Mouse (Mus musculus): ENCODE results near the gene Olfr524. TPM values are rescaled to one million over a fixed set of nuclear protein-coding genes. Genes with fewer than 3 reads are reported as not detected.

The Olfr524 gene
- polyA plus RNA-seq (2012; rRNA removed) = not detected in 2 replicates

DNA sequence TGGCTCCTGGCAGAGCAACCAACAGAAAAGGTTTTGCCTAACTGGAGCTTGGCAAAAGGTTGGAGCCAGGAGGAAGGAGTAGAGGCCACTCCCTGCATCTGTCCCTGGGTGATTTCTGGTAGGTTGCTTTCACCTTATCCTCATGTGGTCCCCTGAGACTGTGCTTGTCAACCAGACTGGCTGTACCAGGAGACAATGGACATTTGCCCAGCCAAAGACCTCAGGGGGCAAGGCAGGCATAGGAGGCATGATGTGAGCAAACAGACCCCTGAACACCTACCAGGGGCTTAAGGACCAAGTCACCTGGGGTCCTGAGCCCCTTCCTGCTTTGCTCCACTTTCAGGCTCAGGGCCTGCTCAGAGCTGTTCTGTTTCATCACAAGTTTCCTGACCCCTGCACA, at the start of gene Olfr524:
TSS of gene Olfr524 (minus strand) at position 101 of the 400 bp plus-strand sequence.
- H3K4me3 ChIP-seq (ENCODE audit: insufficient read depth, low read length) = no peak within 1 kb of the TSS
- no peak for TF ChIP-seq CTCF (IDR thresholded peaks at IDR 0.05; ENCODE audit: extremely low read depth, insufficient read depth, low read length)
- no peak for TF ChIP-seq POLR2A (IDR thresholded peaks at IDR 0.05; ENCODE audit: extremely low read depth, insufficient read depth, low read length)
- no peaks in the 10 kb centered on the region for H3K4me1 ChIP-seq (ENCODE audit: control insufficient read depth, insufficient read depth, low read length)
- H3K27ac ChIP-seq (ENCODE audit: insufficient read depth, low read length) = no peak within 1 kb of the TSS

DNA sequence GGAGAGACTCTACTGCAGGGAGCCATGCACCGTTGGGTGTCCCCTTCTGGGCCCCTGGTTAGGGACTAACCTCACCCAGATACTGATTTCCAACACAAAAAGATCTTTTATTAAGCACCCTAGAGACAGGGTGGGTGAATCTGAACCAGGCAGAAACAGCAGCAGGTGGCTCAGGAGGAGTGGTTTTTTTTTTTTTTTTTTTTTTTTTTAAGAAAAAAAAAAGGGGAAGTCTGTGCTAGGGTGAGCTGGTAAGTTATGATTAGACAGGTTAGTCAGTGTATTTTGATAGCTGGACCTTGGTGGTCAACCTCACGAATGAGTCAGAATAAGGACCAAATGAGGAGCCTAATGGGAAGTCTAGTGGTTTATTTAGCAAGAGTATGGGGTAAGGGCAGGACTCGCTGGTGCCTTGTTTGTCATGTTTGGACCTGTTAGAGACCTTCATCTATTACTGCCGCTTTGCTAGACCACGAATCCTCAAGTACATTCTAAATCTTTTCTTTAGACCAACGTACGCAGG, 48.1 kb upstream of the Olfr524 start:
- Histone ChIP-seq H3K27ac (ENCODE audit: insufficient read depth, low read length) (no peak overlapping the region), H3K4me1 (ENCODE audit: control insufficient read depth, insufficient read depth, low read length) (no peaks in the 10 kb centered on the region), H3K4me3 (ENCODE audit: insufficient read depth, low read length) (no peak overlapping the region)
- TF ChIP-seq CTCF (IDR thresholded peaks at IDR 0.05; ENCODE audit: extremely low read depth, insufficient read depth, low read length) (no peak), POLR2A (IDR thresholded peaks at IDR 0.05; ENCODE audit: extremely low read depth, insufficient read depth, low read length) (no peak)

DNA sequence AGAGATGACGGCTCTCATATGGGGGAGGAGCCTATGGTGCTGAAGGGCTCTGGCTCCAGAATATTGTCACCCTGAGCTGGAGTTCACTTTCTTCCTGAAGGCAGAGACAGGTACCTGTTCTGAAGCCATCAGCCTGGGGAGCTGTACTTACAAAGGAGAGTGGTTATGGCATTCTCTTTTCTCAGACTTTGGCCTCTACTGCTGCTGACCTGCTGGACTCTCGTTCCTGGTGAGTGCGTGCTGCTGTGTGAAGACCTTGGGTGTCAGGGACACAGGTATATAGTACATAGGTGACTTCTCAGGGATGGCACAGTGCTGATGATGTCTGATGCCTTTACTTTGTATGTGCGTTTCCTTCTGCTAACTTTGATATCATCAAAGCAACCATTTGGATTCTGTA, 41.5 kb upstream of the Olfr524 start, which contains the start of gene 5830411N06Rik:
TSS of gene 5830411N06Rik (plus strand) at position 69 of the 400 bp plus-strand sequence.
- Histone ChIP-seq H3K4me3 (ENCODE audit: insufficient read depth, low read length) (no peak within 1 kb of the TSS), H3K27ac (ENCODE audit: insufficient read depth, low read length) (no peak within 1 kb of the TSS), H3K4me1 (ENCODE audit: control insufficient read depth, insufficient read depth, low read length) (no peaks in the 10 kb centered on the region)
- TF ChIP-seq POLR2A (IDR thresholded peaks at IDR 0.05; ENCODE audit: extremely low read depth, insufficient read depth, low read length) (no peak), CTCF (IDR thresholded peaks at IDR 0.05; ENCODE audit: extremely low read depth, insufficient read depth, low read length) (no peak)

DNA sequence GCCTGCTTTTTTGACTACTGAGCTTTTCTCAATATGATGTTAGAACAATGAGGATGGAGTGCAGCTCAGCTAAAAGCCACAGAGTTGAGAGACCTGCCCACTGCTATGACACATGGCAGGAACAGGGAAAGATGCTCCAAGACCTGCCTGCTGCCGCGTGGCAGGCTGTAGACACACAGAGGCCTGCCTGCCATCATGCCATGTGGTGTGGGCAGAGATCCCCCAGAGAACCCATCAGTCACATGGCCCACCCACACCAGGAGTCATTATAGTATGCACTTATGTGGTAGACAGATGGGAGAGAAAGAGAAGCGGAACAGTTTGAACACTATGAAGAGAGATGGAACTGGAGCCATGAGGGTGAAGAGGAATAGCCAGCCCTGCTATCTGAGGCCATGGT, 27.9 kb upstream of the Olfr524 start:
- TF ChIP-seq POLR2A (IDR thresholded peaks at IDR 0.05; ENCODE audit: extremely low read depth, insufficient read depth, low read length) (no peak), CTCF (IDR thresholded peaks at IDR 0.05; ENCODE audit: extremely low read depth, insufficient read depth, low read length) (no peak)
- no peaks in the 10 kb centered on the region for H3K4me1 ChIP-seq (ENCODE audit: control insufficient read depth, insufficient read depth, low read length)
- no peak overlapping the region for H3K27ac ChIP-seq (ENCODE audit: insufficient read depth, low read length)
- H3K4me3 ChIP-seq (ENCODE audit: insufficient read depth, low read length) = no peak overlapping the region

DNA sequence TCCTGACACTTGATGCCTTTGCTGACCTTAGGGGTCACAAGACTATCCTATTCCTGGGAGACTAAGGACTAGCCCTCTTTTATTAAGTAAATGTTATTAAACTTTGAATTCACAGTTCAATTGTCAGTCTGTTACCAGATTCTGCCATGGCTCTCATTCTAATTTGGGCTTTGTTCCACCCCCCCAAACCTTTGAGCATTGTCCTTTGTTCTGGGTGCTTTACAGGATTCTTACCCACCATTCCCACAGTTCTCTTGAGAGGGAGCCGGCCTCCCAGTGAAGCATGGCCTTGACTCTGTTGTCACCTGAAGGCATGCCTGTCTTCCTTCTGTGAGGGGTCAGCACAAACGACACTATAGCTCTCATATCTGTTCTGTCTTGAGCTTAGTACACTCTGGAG, 25.3 kb upstream of the Olfr524 start:
- TF ChIP-seq CTCF (IDR thresholded peaks at IDR 0.05; ENCODE audit: extremely low read depth, insufficient read depth, low read length) (no peak), POLR2A (IDR thresholded peaks at IDR 0.05; ENCODE audit: extremely low read depth, insufficient read depth, low read length) (no peak)
- no peak overlapping the region for H3K4me3 ChIP-seq (ENCODE audit: insufficient read depth, low read length)
- no peak overlapping the region for H3K27ac ChIP-seq (ENCODE audit: insufficient read depth, low read length)
- no peaks in the 10 kb centered on the region for H3K4me1 ChIP-seq (ENCODE audit: control insufficient read depth, insufficient read depth, low read length)

DNA sequence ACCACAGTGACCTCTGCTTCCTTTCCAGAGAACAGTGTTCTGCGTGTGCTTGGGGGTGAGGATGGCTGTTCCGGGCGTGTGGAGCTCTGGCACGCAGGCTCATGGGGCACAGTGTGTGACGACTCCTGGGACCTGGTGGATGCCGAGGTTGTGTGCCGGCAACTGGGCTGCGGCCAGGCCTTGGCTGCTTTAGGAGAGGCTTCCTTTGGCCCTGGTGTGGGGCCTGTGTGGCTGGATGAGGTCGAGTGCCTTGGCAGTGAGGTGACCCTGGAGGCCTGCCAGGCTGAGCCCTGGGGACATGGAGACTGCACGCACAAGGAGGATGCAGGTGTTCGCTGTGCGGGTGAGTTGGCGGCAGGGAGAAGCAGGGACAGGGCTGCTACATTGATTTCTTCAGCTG, 22.7 kb upstream of the Olfr524 start:
- Histone ChIP-seq H3K4me3 (ENCODE audit: insufficient read depth, low read length) (no peak overlapping the region), H3K27ac (ENCODE audit: insufficient read depth, low read length) (no peak overlapping the region), H3K4me1 (ENCODE audit: control insufficient read depth, insufficient read depth, low read length) (no peaks in the 10 kb centered on the region)
- TF ChIP-seq POLR2A (IDR thresholded peaks at IDR 0.05; ENCODE audit: extremely low read depth, insufficient read depth, low read length) (no peak), CTCF (IDR thresholded peaks at IDR 0.05; ENCODE audit: extremely low read depth, insufficient read depth, low read length) (no peak)

DNA sequence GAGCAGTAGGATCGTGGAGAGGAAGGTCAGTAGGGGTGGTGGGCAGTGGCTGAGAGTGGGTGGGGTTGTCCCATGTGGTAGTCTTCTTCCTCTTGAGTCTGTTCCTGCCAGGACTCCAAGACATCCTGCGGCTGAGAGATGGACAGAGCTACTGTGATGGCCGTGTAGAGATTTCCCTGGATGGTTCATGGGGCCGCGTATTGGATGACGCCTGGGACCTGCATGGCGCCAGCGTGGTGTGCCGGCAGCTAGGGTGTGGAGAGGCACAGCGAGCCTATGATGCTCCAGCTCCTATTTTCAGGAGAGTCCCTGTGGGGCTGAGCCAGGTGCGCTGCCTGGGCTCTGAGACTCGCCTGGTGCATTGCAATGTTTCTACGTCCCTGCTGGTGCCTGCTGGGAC, 18.4 kb upstream of the Olfr524 start:
- Histone ChIP-seq H3K4me1 (ENCODE audit: control insufficient read depth, insufficient read depth, low read length) (no peaks in the 10 kb centered on the region), H3K27ac (ENCODE audit: insufficient read depth, low read length) (no peak overlapping the region), H3K4me3 (ENCODE audit: insufficient read depth, low read length) (no peak overlapping the region)
- TF ChIP-seq POLR2A (IDR thresholded peaks at IDR 0.05; ENCODE audit: extremely low read depth, insufficient read depth, low read length) (no peak), CTCF (IDR thresholded peaks at IDR 0.05; ENCODE audit: extremely low read depth, insufficient read depth, low read length) (no peak)

DNA sequence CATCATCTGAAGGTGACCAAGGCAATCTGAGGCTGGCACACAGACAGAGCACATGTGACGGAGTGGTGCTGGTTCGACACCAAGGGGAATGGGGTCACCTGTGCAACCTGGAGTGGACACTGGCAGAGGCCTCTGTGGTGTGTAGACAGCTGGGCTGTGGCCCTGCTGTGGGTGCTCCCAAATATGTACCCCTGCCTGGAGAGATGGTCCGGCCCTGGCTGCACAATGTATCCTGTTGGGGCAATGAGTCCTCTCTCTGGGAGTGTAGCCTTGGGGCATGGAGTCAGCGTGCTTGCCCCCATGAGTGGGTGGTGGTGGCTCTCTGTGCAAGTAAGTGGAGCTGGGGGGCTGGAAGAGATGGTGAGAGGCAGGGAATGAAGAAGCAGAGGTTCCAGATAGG, 14.6 kb upstream of the Olfr524 start:
- no peak for TF ChIP-seq CTCF (IDR thresholded peaks at IDR 0.05; ENCODE audit: extremely low read depth, insufficient read depth, low read length)
- no peak for TF ChIP-seq POLR2A (IDR thresholded peaks at IDR 0.05; ENCODE audit: extremely low read depth, insufficient read depth, low read length)
- no peaks in the 10 kb centered on the region for H3K4me1 ChIP-seq (ENCODE audit: control insufficient read depth, insufficient read depth, low read length)

DNA sequence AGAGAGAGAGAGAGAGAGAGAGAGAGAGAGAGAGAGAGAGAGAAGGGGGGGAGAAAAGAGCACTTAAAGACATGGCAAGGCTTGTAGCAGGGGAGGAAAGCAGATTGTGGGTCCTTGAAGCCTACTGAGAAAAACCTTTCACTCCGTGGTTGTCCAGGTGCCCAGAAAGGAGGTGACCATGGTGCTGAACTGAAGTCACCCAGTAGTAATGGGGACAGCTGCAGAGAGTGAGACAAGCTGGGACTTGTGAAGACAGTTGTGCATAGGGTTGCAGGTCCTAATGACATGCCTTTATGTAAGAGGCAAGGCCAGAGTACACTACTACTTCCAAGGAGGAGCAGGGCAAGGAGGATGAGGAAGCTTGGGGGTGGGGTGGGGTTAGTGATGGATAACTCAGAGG, 13.5 kb upstream of the Olfr524 start:
- no peaks in the 10 kb centered on the region for H3K4me1 ChIP-seq (ENCODE audit: control insufficient read depth, insufficient read depth, low read length)
- no peak overlapping the region for H3K27ac ChIP-seq (ENCODE audit: insufficient read depth, low read length)
- no peak overlapping the region for H3K4me3 ChIP-seq (ENCODE audit: insufficient read depth, low read length)
- no peak for TF ChIP-seq POLR2A (IDR thresholded peaks at IDR 0.05; ENCODE audit: extremely low read depth, insufficient read depth, low read length)
- no peak for TF ChIP-seq CTCF (IDR thresholded peaks at IDR 0.05; ENCODE audit: extremely low read depth, insufficient read depth, low read length)

More for the DNA sequence above, 14.6 kb upstream of the Olfr524 start:
- Histone ChIP-seq H3K4me3 (ENCODE audit: insufficient read depth, low read length) (no peak overlapping the region), H3K27ac (ENCODE audit: insufficient read depth, low read length) (no peak overlapping the region)

DNA sequence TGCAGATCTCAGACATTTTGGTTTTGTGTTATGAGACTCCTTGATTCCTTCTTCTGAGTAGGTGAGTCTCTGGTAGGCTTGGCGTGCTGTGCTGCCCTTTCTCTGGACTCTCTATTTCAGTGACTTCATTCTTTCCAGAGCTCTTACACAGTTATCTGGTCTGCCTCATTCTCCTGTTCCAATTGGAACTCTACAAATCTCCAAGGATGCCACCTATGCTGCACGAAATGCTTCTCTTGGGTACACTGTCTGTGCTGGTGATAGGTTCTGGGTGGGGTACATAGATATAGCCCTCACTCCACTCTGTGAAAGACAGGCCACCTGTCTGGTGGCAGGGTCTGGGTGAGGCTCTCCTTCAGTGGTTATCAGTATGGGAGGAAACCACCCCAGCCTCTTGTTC, 12.2 kb upstream of the Olfr524 start, which contains the start of gene Cd163l1:
TSS of gene Cd163l1 (plus strand) at position 301 of the 400 bp plus-strand sequence.
- Histone ChIP-seq H3K27ac (ENCODE audit: insufficient read depth, low read length) (no peak within 1 kb of the TSS), H3K4me1 (ENCODE audit: control insufficient read depth, insufficient read depth, low read length) (no peaks in the 10 kb centered on the region), H3K4me3 (ENCODE audit: insufficient read depth, low read length) (no peak within 1 kb of the TSS)
- TF ChIP-seq CTCF (IDR thresholded peaks at IDR 0.05; ENCODE audit: extremely low read depth, insufficient read depth, low read length) (no peak), POLR2A (IDR thresholded peaks at IDR 0.05; ENCODE audit: extremely low read depth, insufficient read depth, low read length) (no peak)
